Mouse (Mus musculus) MEL (cell line): ENCODE measurements around the gene Slc15a2.

Experiments
- CTCF ChIP-seq, 3 experiments: IDR thresholded peaks in 2 of 3; conservative IDR thresholded peaks in 1 of 3; 2 replicates each; pipeline ENCODE4 v1.5.1; 2011 to 2012; ENCODE audit warnings: low read length in 3 of 3, low read depth in 2 of 3, mild to moderate bottlenecking in 2 of 3, improper control_type of control experiment in 1 of 3, inconsistent platforms in 1 of 3, mixed read lengths in 1 of 3, moderate library complexity in 1 of 3; ENCODE audit not compliant: control insufficient read depth in 1 of 3, insufficient read depth in 1 of 3, poor library complexity in 1 of 3, severe bottlenecking in 1 of 3
- EP300 ChIP-seq, 2 experiments: IDR thresholded peaks; 2 replicates each; pipeline ENCODE4 v1.6.1; 2011; ENCODE audit warnings: improper control_type of control experiment in 2 of 2, low read length in 2 of 2, low read depth in 1 of 2, mild to moderate bottlenecking in 1 of 2
- KAT2A ChIP-seq: conservative IDR thresholded peaks from 2 replicates; pipeline ENCODE4 v1.6.1; 2012; ENCODE audit warnings: low read depth, low read length, improper control_type of control experiment, inconsistent platforms
- MAFK ChIP-seq: IDR thresholded peaks from 2 replicates; pipeline ENCODE4 v1.6.1; 2011; ENCODE audit warnings: low read depth, mild to moderate bottlenecking, low read length, improper control_type of control experiment, borderline replicate concordance
- MAX ChIP-seq: IDR thresholded peaks from 2 replicates; pipeline ENCODE4 v1.6.1; 2011; ENCODE audit warnings: low read length, improper control_type of control experiment
- MAZ ChIP-seq: IDR thresholded peaks from 2 replicates; pipeline ENCODE4 v1.6.1; 2012; ENCODE audit warnings: low read depth, mild to moderate bottlenecking, inconsistent platforms, low read length, improper control_type of control experiment
- NELFE ChIP-seq: IDR thresholded peaks from 2 replicates; pipeline ENCODE4 v1.6.1; 2011; ENCODE audit warnings: low read depth, low read length, improper control_type of control experiment
- POLR2A ChIP-seq, 2 experiments: IDR thresholded peaks; 2 replicates each; pipeline ENCODE4 v1.6.1; 2011 to 2012; ENCODE audit warnings: low read length in 2 of 2, mild to moderate bottlenecking in 2 of 2, control low read depth in 1 of 2, improper control_type of control experiment in 1 of 2, low read depth in 1 of 2, moderate library complexity in 1 of 2; ENCODE audit not compliant: control insufficient read depth in 1 of 2, insufficient read depth in 1 of 2, poor library complexity in 1 of 2
- POLR2AphosphoS5 ChIP-seq: IDR thresholded peaks from 2 replicates; pipeline ENCODE4 v1.6.1; 2012; ENCODE audit warnings: low read depth, borderline replicate concordance, mild to moderate bottlenecking, inconsistent platforms, low read length, moderate library complexity, mixed read lengths
- RAD21 ChIP-seq: IDR thresholded peaks from 2 replicates; pipeline ENCODE4 v1.6.1; 2011; ENCODE audit warnings: mild to moderate bottlenecking, low read depth, low read length, improper control_type of control experiment
- RCOR1 ChIP-seq: IDR thresholded peaks from 2 replicates; pipeline ENCODE4 v1.6.1; 2012; ENCODE audit warnings: low read depth, mild to moderate bottlenecking, inconsistent platforms, low read length, improper control_type of control experiment

DNA sequence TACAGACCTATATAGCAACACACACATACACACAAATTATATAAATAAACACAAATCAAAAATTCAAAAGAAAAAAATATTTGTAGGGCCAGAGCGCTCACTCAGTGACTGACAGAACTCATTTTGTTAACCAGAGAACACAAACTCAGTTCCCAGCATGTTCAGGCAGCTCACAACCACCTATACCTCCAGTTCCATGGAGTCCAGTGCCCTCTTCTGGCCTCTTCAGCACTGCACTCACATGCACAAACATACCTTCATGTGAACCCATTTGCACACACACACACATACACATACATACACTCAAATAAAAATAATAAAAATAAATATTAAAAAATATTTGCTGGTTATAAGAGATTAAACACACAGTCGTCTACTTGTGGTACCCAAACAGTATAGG is 74.0 kb downstream of the Slc15a2 start:
- TF ChIP-seq MAFK (no peak), MAZ (no peak), NELFE (no peak), RCOR1 (no peak), EP300 (IDR thresholded peaks at IDR 0.05; ENCODE audit: low read depth in 1 of 2, low read length in 2 of 2) (no peak), POLR2A (IDR thresholded peaks at IDR 0.05; ENCODE audit: control insufficient read depth in 1 of 2, insufficient read depth in 1 of 2, low read depth in 1 of 2, low read length in 2 of 2, poor library complexity in 1 of 2) (no peak), RAD21 (peak; percentile 34), MAX (no peak), POLR2AphosphoS5 (no peak), KAT2A (no peak), CTCF (IDR thresholded peaks at IDR 0.05 in 2 of 3, conservative IDR thresholded peaks at IDR 0.05 in 1 of 3; ENCODE audit: control insufficient read depth in 1 of 3, insufficient read depth in 1 of 3, low read depth in 2 of 3, low read length in 3 of 3, poor library complexity in 1 of 3, severe bottlenecking in 1 of 3) (peak in 2 of 3 experiments; percentile 30 to 31; a peak in 3 of 6 replicates)
